Mouse (Mus musculus): Measurements from ENCODE around the gene Fam126b.
A peak's percentile ranks its signal among the peaks of the same experiment; 100 is the strongest.

- TF ChIP-seq POLR2A (IDR thresholded peaks at IDR 0.05; ENCODE audit: low read depth, low read length), result peak; percentile 78
- TF ChIP-seq CTCF (IDR thresholded peaks at IDR 0.05; ENCODE audit: borderline replicate concordance, insufficient read depth, low read length), result no peak
These were observed at the start of gene Fam126b, which contains the start of gene Ndufb3 for GRCm38 (mm10) chr1:58586171-58586997.

Measured in embryonic fibroblast, embryonic 13.5 days (primary cell).